Mouse (Mus musculus) G1E (cell line): ENCODE results near the gene Nudt1.

ENCODE experiments used
- CTCF ChIP-seq: IDR thresholded peaks from 2 replicates; pipeline ENCODE4 v1.5.1; 2012; ENCODE audit warnings: low read depth, low read length, inconsistent platforms, mixed read lengths
- GATA1 ChIP-seq: IDR thresholded peaks from 2 replicates; pipeline ENCODE4 v1.6.1; 2012; ENCODE audit warnings: borderline replicate concordance, low read length, inconsistent platforms, mixed read lengths
- GATA2 ChIP-seq: IDR thresholded peaks from 2 replicates; pipeline ENCODE4 v1.6.1; 2012; ENCODE audit warnings: low read depth, low read length, inconsistent platforms, borderline replicate concordance
- POLR2AphosphoS5 ChIP-seq: IDR thresholded peaks from 2 replicates; pipeline ENCODE4 v1.6.1; 2012; ENCODE audit warnings: low read depth, low read length, inconsistent platforms; ENCODE audit not compliant: insufficient replicate concordance
- TAL1 ChIP-seq: conservative IDR thresholded peaks from 2 replicates; pipeline ENCODE4 v1.6.1; 2012; ENCODE audit warnings: low read depth, low read length, inconsistent platforms, mixed read lengths

DNA sequence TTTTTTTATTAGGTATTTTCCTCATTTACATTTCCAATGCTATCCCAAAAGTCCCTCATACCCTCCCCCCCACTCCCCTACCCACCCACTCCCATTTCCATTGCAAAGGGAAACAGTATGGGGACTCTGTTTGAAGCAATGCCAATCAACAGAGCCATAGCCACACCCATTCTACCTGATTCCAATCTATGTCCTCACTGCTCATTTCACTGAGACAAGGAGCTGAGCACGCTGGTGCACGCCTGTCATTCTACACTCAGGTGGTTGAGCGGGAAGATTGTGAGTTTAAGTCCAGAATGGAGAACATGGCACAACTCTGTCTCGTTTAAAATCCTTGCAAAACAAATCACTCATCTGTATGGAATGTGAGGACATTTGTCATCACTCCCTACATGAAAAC, 11.1 kb downstream of the Nudt1 start:
- TF ChIP-seq CTCF (no peak), TAL1 (no peak), POLR2AphosphoS5 (no peak), GATA1 (no peak), GATA2 (no peak)
